Mouse (Mus musculus): ENCODE measurements around the gene Nlgn1.

Gene Nlgn1

DNA sequence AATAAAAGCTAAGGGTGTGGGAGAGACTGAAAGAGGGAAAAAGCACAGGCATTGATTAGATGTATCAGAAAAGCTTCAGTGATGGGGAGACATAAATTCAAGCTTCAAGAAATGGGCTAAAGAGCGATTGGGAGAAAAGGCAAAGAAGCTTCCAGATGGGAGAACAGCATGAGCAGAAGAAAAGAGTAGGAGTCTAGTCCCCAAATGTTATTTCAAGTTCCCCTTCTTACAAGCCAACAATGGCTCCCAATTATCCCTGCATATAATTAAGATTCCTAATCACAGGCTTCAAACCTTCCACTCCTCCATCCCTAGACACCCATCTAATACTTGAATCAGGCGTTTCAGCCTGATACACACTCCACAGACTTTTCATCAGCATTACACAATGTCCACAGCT, 292.6 kb downstream of the Nlgn1 start:
- no peak for DNase-seq

DNA sequence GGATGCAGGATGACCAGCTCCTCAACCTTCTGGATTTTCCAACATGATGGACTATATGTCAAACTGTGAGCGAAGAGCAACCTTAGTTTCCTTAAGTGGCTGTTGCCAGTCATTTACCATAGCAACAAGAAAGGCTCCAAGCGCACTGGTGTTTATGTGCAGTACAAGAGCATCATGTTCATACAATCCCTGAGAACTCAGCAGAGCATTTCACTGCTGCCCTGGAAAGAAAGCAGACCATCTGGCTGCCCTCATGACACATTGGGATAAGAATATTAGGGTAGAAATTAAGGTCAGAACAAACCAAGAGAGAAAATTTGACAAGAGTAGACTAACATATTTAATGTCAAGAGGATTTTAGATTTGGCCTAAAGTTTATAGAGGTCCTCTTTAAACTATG, 306.2 kb downstream of the Nlgn1 start:
- DNase-seq, result no peak

DNA sequence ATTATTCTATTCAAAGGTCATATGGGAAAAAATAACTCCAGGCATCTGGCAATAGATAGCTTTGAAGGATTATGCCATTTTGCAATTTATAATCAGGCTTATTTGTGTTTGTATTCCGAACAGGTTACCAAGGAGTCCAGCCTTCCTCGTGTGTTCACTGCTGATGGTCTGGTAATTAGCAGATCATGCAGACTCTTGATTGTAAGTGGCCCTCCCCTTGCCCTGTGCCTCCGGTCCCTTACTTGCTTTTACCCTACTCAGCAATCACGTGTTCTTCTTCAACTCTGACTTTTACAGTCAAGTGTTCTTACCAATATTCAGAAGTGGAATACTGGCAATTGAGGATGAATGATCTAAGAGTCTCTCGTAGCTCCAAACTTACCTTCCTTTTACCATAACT, 309.0 kb downstream of the Nlgn1 start:
- no peak for DNase-seq

DNA sequence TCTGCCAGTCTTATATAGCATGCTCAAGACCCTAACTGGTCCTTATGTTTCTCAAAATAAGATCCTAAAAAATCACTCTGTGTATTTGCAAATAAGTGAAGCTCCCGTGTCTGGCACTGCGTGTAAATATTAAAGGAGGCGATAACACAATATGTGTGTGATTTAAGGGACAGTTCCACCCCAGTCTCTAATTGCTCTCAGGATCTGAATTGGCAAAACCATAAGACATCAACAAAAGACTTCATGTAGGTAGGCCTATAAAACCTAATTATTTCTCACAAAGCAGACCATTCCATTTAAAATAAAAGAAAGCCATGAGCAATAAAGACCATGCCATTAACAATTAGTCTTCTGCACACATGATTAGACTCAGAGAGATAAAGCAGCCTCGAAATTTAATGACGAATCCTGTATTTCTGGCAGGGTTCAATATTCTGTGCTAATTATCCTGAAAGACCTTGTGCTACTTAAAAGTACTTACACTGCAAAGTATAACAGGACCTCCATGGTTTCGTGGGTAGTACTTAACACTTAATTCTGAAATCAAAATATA, 310.6 kb downstream of the Nlgn1 start:
- DNase-seq, result no peak

DNA sequence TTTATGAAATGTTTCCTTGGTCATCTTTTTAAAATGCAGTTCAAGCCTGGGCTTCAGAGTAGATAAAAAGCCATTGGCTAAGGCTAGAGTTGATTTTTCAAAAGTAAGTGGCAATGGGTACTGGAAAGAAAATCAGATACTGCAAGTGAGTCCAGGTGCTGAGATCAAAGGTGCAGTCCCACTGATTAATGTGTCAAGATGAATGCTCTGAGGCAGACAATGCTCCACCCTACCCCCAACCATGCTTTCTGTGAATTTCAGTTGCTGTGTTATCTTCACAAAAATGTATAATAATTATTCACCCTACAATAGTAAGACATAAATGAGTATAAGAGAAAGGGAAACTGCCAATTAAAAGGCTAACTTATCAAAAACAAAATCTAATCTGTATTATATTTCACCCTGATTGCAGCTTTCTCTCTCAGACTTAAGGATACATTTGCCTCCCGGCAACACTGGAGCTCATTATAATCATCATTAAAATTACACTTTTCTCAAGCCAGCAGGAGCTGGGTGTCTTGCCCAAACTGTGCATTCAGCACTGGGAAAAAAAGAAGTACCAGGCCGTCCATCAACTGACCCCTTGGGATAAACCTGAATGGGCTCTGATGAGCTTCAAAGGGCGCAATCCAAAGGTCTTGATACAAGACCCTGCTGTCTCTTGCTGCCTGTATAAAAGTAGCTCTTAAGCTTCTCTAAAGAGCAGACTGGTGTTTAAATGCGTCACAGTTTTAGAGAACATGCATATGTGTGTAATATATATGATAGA, 320.8 kb downstream of the Nlgn1 start:
- no peak for DNase-seq

DNA sequence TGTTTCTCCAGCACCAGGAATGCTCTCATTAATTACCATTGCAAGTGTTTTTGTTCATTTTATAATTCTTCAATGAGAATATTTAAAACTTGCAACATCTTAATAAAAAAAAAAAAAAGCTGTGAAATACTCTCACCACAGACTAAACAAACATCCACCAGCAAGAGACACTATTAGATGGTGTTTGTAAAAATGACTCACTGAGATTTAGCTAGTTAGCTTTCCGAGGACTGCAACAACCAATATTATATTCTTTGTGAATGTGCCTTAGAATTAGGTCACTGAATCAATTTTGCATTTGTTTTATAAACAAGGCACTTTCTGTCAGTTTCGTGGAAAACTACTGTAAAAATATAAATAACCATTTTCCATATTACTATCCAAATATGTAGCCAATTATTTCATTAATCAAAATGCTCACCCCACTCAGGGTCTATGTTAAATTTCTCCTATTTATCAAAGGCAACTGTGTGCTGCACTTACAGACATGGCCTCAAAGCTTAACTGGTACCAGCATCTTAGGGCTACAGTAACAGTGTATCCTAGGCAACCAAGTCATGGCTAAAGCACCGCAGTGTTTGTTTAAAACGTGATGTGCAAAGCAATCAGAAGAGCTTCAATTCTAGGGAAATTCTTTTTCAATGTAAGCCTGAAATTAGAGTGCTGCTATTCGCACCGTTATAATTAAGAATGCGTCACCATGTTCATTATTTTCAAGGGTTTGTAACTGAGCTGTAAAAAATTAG, 329.2 kb downstream of the Nlgn1 start:
- DNase-seq, result no peak

DNA sequence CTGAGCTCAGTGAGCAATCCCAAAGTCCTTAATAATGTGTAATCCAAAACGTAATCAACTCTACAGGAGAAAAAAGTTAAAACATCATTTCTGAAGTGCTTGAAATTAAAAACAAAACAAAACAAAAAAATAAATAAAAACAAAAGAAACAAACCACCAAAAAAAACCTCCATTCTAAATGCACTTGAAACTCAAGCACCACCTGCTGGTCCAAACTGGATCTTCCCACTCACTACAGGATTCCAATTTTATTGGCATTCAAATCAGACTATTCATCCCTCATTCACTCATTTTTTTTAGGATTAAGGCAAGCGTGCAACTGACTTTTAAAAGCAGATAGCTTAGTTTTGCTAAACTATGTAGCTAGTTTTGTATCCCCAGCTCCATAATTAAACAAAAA, 329.9 kb downstream of the Nlgn1 start:
- no peak for DNase-seq

DNA sequence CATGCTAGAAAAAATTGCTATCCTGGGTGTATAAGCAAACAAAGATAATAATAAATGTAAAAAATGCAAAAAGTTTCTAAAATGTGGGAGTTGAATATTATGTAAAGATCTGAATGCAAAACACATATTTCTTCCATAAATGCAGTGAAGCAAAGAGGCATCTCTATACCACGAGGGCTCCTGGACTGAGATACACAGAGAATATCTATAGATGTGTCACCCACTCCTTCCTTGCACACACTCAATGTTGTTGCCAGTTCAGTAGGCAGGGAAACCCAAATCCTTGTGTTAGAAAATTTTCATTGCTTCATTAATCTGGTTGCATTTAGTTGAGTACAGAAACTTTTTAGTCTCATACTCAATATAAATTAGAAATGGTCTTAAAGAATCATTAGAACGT, 364.7 kb downstream of the Nlgn1 start:
- no peak for DNase-seq

DNA sequence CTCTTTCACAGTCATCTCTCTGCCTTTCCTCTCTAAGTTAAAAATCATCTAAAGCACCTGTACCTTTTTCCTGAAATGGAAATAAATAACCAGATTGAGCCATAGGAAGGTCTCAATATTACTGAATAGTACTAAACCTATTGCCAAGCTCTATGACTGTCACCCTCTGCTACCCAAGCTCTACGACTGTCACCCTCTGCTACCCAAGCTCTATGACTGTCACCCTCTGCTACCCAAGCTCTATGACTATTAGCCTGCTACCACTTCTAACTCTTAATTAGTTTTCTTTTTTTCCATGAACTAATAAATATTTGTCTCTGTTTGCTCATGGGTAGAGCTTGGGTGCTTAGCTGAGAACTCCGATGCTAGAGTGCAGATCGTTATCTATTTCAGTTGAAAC, 368.0 kb downstream of the Nlgn1 start:
- no peak for DNase-seq

DNA sequence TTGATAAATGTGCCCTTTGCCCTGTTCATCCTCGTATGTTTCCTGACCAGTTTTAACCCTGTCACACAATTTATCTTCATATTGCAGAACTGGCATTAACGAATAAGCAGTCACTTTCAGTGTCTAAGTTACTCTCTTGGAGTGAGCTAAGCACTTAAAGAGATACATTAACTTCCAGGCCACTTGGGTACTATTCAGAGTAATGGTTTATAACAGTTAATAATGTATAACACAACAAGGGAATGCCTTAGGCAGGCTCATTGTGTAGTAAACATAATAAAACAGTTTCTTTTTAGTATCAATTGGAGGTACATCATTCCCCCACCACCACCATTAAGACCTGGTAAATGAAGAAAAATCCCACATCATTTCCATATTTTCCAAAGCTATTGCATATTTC, 368.7 kb downstream of the Nlgn1 start:
- no peak for DNase-seq

DNA sequence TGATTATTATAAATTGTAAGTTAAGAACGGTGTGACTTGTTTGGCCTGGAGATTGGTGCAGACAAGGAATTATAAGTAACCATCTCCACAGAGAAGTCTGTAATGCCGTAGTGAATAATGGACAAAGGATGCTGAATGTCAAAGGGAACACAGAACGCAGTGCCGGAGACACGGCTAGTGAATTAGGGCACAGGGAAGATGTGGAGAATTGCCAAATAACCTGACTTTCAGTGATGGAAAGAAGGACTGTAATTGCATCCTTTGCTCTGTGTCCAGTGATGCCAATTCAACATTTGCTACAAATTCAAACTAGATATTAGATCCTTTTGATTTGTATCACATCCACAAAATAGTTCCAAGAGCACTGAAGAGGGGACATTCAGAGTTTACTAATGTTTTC, 415.7 kb downstream of the Nlgn1 start:
- DNase-seq, result no peak

DNA sequence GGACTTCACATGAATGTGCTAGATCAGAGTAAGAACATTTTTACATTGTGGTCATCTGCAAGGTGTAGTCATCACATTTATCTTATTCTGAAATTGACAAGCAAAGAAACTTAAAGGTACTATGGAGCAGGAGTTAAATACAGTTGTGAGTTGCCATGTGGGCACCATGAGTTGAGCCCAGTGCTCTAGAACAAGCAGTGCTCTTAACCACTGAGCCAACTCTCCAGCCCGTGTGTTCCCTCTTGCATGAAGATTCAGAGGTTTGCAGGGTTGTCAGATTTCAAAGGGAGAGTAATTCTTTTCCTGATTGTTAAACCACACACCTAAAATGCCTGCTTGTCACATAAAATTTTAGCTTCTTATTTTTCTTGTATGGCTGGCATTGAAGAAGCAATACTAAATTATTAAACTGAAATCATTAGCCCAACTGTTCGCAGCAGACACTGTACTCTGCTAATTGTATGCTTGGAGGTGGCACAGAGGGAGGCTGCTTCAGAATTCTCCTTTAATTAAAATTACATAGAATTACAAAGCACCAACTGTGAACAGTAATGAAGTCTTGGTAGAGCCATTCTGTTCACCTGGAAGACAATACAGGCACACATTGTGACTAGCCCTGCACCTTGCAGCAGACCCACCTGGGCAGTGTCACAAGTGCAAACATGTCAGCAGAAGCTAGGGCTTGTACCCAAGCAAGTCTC, 417.7 kb downstream of the Nlgn1 start:
- no peak for DNase-seq

DNA sequence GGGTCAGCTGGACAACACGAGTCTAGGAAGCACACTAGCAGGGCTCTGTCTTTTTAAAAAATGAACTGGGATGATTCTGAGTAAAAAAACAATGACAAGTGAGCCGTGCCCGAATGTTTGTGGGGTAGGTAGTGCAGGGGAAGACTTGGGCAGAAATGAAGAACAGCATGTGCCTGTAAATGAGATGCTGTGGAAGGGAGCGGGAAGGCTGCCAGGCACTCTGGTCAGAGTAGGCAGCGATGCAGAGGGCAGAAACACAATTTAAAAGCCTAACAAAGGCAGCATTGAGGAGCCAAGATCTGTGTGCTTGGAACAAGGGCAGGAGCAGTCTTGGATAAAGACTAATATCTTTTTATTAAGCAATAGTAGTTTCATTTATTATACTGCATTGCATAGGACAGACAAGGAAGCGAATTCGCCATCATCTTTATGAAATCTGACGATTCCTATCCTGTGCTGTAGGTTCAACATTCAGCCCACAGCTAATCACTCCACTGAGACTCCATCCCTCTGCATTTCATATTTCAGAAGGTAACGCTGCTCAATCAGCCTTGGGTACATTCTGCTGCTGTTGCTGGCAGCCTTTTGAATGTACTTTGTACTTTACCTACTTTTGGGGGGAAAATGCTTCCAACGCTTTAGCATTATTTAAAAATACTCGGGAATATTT, 429.0 kb downstream of the Nlgn1 start:
- DNase-seq, result no peak

DNA sequence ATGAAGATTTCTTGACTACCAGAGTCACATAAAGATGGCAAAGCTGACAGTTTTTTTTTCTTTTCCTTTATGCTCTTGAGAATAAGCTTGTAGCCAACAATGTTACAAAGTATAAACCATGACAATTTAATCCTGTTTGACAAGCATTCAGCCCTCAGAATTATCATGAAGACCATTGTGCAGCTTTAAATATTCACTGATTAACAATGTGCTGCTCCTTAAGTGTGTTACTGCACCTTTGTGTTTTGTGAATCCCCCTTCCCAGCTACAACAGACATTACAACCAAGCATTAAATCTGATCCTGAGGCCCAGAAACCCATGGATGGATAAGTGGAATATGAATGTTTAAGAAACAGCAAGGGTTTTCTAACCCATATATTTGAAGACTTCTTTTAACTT, 434.8 kb downstream of the Nlgn1 start:
- no peak for DNase-seq

DNA sequence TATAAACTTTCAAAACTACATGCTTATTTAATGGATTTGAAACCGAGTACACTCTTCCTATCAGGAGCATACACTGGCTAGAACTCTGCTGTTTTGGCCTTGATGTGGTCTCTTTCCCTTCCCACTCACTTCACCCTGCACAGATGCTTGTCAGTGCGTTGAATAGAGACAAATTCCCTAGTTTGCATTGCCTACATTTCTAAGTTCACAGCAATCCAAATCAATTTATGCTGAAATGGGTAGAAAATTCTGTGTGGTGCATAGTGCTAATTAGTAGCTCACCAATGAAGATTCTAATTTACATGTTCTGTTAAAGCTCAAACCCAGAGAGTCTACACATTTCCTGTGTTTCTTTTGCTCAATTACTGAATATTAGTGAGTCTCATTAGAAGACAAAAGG, 447.5 kb downstream of the Nlgn1 start:
- DNase-seq, result no peak

DNA sequence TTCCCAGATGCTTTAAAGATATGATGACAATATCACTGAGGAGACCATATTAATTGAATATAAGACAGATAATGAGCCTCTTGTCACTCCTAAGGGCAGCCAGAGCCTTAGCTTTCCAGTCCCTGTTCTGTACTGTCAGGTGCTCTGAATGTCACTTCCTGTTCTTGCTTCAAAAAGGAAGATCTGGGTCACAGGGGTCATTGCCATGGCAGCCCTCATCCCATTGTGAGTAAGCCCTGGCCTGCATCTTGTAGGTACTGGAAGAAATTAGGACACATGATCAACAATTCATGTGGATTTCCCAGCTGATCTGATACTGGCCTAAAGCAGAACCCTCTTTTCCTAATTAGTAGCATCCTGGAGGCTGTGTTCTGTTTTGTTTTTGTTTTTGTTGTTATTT, 463.1 kb downstream of the Nlgn1 start:
- DNase-seq, result no peak

DNA sequence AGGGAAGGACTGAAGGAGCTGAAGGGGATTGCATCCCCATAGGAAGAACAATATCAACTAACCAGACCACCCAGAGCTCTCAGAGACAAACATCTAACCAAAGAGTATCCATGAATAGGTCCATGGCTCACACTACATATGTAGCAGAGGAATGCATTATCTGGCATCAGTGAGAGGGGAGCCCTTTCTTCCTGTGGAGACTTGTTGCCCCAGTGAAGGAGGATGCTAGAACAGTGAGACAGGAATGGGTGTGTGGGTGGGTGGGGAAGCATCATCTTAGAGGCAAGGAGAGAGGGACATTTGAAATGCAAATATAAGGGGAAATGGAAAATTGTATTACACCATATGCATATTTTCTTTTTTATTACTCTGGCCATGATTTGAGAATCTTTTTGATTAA, 473.9 kb downstream of the Nlgn1 start:
- DNase-seq, result no peak

DNA sequence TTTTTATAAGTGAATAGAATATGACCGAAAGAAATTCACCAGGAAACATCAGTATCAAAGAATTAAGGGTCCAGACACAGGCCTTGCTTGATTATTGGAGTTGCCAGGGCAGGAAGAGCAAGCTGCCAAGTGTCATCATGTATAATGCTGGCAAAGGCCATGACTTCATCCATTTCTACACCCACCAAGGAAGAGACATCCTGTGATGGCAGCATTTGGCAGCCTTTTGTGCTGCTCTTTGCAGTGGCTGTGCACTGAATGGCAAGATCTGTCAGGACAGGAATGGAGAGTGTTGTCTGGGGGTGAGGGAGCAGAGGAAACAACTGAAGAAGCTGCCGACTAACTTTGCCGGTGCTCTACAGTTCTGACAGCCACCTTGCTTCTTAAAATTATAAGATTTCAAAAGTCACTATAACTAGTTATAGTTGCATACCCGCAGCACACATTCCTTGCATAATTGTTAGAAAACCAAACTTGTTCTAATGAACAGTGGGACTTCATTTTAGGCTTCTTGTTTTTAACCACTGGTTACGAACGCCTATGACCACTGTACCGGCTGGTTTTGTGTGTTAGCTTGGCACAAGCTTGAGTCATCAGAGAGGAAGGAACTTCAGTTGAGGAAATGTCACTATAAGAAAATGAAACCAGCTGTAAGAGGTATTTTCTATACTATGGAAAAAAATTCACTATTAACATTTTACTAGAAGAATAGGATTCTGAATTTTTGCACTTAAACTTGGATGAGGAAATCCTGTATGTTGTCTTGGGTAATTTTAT, 487.4 kb downstream of the Nlgn1 start:
- no peak for DNase-seq

DNA sequence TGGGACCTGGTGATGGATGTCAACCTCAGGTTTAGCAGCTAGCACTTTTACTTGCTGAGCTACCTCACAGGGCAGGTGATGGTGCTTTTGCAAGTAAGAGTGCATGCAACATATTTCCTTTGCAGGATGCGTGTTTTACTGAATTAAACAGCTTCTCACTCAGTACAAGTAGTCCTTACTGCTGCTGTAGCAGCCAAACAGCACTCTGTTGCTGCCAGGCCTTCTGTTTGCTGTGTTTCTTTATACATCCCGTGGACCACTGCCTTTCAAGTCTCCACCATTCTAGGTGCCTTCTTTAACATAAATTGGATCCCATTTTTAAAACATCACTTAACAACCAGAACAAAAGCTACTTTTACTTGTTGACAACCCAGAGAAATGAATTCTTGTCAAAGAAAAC, 502.0 kb downstream of the Nlgn1 start:
- no peak for DNase-seq

DNA sequence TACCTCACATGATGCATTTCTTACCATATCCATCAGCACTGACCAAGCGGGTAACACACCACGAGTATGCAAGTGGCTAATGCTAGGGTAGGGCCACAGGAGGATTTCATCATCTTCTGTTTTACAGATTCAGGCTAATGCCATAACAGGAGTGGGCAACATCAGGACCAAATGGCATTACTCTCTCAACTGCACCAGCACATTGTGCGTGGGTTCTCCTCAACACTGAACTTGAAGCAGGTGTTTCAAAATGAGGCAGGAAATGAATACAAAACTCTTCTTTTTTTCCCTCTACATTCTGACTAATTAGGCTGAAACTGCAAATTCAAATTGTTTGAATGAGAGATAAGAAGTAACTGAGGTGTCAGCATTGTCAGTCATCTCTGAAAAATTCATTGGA, 518.9 kb downstream of the Nlgn1 start:
- DNase-seq, result no peak

DNA sequence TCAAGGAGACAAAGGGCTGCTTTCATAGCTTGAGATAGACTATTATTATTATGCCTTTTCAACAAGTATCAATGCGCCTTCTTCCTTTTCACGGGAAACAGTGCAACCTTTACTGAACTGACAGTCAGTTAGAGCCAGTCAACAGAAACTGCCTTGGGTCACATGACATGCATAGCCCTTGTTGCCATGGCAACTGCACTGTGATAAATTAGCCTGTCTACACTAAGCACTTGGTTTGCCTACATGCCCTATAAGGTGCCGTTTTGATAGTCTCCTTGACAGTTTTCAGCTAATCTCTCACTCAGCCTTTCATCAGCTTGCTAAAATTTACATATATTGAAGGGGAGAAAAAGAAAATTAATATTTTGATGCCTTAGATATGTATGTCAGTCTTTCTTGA, 524.7 kb downstream of the Nlgn1 start:
- DNase-seq, result no peak

DNA sequence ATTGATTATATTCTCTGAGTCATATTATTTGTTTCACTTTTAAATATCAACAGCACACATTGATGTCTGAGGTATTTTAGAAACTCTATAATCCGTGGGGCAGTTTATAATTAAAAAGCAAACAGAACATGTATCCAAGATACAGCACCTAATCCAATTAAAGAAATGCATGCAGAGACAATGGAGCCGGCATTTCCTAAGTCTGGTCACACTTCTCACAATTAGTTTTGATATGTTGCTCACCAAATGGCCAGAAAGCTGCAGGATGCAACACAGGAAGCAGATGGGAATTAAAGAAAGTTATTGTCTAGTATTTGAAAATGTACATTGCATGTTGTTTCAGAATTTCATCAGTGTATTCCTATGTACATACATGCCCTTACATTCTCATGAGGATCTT, 550.6 kb downstream of the Nlgn1 start:
- no peak for DNase-seq

Data from kidney, adult 11 months (tissue).